Comparison of ENCODE assay signal across 1 mouse cellular context in the genomic region with DNA sequence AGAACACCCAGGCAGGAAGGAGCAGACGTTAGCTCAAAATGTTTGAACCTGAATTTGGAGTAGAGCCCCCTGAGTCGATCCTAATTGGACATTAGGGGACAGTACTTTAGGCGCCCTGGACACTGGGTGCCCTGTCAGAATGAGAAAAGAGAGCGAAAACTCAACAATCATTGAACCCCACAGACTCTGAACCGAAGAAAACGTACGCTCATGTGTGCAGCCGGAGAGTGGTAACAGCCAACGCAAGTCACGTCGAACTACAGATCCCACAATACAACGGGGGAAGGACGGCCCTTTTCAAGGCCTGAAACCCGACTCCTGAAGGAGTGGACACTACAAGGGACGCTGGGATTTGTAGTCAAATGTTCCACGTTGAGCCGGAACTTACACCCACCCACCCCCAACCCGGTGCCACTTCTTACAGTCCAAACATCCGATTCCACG.
TF ChIP-seq lines count a peak whose summit lies in the region.

Gene Fbxo9, minus strand, starts transcription at position 270 of the 444 bp plus-strand sequence.
Gene Ick, plus strand, starts transcription at position 397 of the 444 bp plus-strand sequence.

TF ChIP-seq in CH12.LX, 34 proteins besides CTCF, POLR2A, EP300 and RAD21 (continued from another document):
- TF ChIP-seq ZNF384 (IDR thresholded peaks at IDR 0.05; ENCODE audit: low read depth, low read length) (0 out of 2 replicates have a peak, but pooled peaks have one; percentile 38), MAX (IDR thresholded peaks at IDR 0.05; ENCODE audit: low read length) (peak; percentile 47; the same call in 1 of the 2 replicates), JUND (conservative IDR thresholded peaks at IDR 0.05; ENCODE audit: low read depth, low read length) (peak; percentile 43; the same call in 1 of the 2 replicates), SMC3 (IDR thresholded peaks at IDR 0.05; ENCODE audit: low read depth, low read length) (no peak), ELF1 (IDR thresholded peaks at IDR 0.05; ENCODE audit: low read depth, low read length) (peak; percentile 86), CHD2 (IDR thresholded peaks at IDR 0.05; ENCODE audit: low read length) (peak; percentile 80), CHD1 (IDR thresholded peaks at IDR 0.05; ENCODE audit: low read depth, low read length) (peak; percentile 96; the same call in 1 of the 2 replicates), TBP (conservative IDR thresholded peaks at IDR 0.05; ENCODE audit: low read depth, low read length) (0 out of 2 replicates have a peak, but pooled peaks have one; percentile 33), HCFC1 (IDR thresholded peaks at IDR 0.05; ENCODE audit: low read depth, low read length) (peak; percentile 99), KAT2A (IDR thresholded peaks at IDR 0.05; ENCODE audit: insufficient replicate concordance, low read length) (peak; percentile 98), MEF2A (IDR thresholded peaks at IDR 0.05; ENCODE audit: borderline replicate concordance, low read depth, low read length) (0 out of 2 replicates have a peak, but pooled peaks have one; percentile 13), TCF12 (IDR thresholded peaks at IDR 0.05; ENCODE audit: low read depth, low read length) (peak; percentile 32; the same call in 1 of the 2 replicates), GABPA (IDR thresholded peaks at IDR 0.05; ENCODE audit: insufficient replicate concordance, low read depth, low read length) (peak; percentile 90; the same call in 1 of the 2 replicates), IRF4 (IDR thresholded peaks at IDR 0.05; ENCODE audit: low read depth, low read length) (no peak), MYC (IDR thresholded peaks at IDR 0.05; ENCODE audit: low read depth, low read length) (peak; percentile 92), MAZ (IDR thresholded peaks at IDR 0.05; ENCODE audit: low read depth, low read length) (peak; percentile 83; the same call in 1 of the 2 replicates), ZKSCAN1 (IDR thresholded peaks at IDR 0.05; ENCODE audit: borderline replicate concordance, low read depth, low read length) (no peak), SIN3A (IDR thresholded peaks at IDR 0.05; ENCODE audit: low read length) (peak; percentile 60; the same call in 1 of the 2 replicates)
TF ChIP-seq in CH12.LX: peak in this region for 15.
